Comparison of ENCODE assay signal across 10 mouse cellular contexts in the genomic region with DNA sequence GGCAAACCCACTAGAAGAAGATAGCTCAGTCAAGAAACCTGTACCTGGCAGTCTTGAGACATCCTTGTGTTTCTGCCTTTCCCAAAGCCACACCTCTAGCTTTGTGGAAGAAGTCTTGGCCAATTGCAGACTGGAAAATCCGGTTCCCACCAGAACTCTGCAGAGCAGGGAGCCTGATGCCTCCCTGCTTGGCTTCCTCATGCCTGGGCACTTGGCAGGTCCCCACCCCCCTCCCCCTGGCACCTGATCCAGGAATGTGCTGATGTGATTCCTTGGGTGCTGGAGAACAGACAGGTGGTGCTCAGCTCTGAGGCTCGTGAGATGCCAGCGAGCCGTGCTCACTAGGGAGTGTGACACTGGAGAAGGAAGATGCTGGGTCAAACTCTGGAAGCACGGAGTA.
DNase-seq lines count a peak whose midpoint lies in the region; ATAC-seq lines count a peak whose summit lies in the region.
"Had no signal": no experiment of that assay in that cellular context is flagged by ENCODE, and none has a peak within 500 bp of the region (broad histone marks: within the 10 kb centered on the region; RNA-seq: fewer than 3 reads in every experiment).

No protein-coding gene starts in this region.

- peaks cover 62% of the 10 kb centered on the region for H3K36me3 ChIP-seq in kidney, embryonic 16.5 days (ENCODE audit: insufficient read depth, low read length)
- H3K36me3 ChIP-seq in lung, embryonic 16.5 days (ENCODE audit: control insufficient read depth, insufficient read depth, low read length), result peaks cover 50% of the 10 kb centered on the region

- intact Hi-C loops in left cerebral cortex, postnatal 25 days (cut with DNase I), result no loop called here

- no peak overlapping the region for H3K9ac ChIP-seq in kidney, embryonic 16.5 days (replicated peaks; ENCODE audit: low read length)
- H3K9ac ChIP-seq in lung, embryonic 16.5 days (ENCODE audit: low read length), result no peak overlapping the region
- H3K9ac ChIP-seq: heart, embryonic 13.5 days had no signal

- no peaks in the 10 kb centered on the region for H3K27me3 ChIP-seq in kidney, embryonic 16.5 days (ENCODE audit: insufficient read depth, low read length)
- H3K27me3 ChIP-seq in lung, embryonic 16.5 days (ENCODE audit: control insufficient read depth, insufficient read depth, low read depth, low read length), result no peaks in the 10 kb centered on the region
- H3K27me3 ChIP-seq: heart, embryonic 13.5 days had no signal

- no peak overlapping the region for H3K4me2 ChIP-seq in kidney, embryonic 16.5 days (replicated peaks; ENCODE audit: low read depth, low read length)
- no peak overlapping the region for H3K4me2 ChIP-seq in lung, embryonic 16.5 days (ENCODE audit: low read depth, low read length)
- H3K4me2 ChIP-seq: heart, embryonic 13.5 days had no signal

- peak; percentile 30 to 44 for DNase-seq in urinary bladder, postnatal 36 days (ENCODE audit: low spot score in 2 of 2)
- no peak for DNase-seq in urinary bladder, adult 2 months (ENCODE audit: low spot score)
- DNase-seq in thymus, postnatal 36 days, result no peak
- no peak for DNase-seq in layer of hippocampus, adult 9-11 months
- DNase-seq in adrenal gland, adult 2 months, result no peak
- DNase-seq in left cerebral cortex, postnatal 25 days (ENCODE audit: low spot score in 2 of 2), result no peak

- H3K4me3 ChIP-seq in kidney, embryonic 16.5 days (ENCODE audit: low read length), result no peak overlapping the region
- no peak overlapping the region for H3K4me3 ChIP-seq in lung, embryonic 16.5 days (ENCODE audit: low read length)
- H3K4me3 ChIP-seq: heart, embryonic 13.5 days had no signal

- peaks cover 11% of the 10 kb centered on the region for H3K9me3 ChIP-seq in kidney, embryonic 16.5 days (ENCODE audit: low read length)
- H3K9me3 ChIP-seq in lung, embryonic 16.5 days (ENCODE audit: control insufficient read depth, low read length), result no peaks in the 10 kb centered on the region

- H3K27ac ChIP-seq in kidney, embryonic 16.5 days (ENCODE audit: low read length), result peak overlapping the region; percentile 65
- H3K27ac ChIP-seq in lung, embryonic 16.5 days (ENCODE audit: low read length), result peak overlapping the region; percentile 80
- H3K27ac ChIP-seq: heart, embryonic 13.5 days had no signal

- peaks cover 20% of the 10 kb centered on the region for H3K4me1 ChIP-seq in kidney, embryonic 16.5 days (ENCODE audit: insufficient read depth, low read length)
- peaks cover 18% of the 10 kb centered on the region for H3K4me1 ChIP-seq in lung, embryonic 16.5 days (replicated peaks; ENCODE audit: control insufficient read depth, insufficient read depth, low read length)

- ATAC-seq in kidney, embryonic 16.5 days (ENCODE audit: low FRiP score, low TSS enrichment), result peak; percentile 69
- peak; percentile 87 for ATAC-seq in lung, embryonic 16.5 days (ENCODE audit: low read depth)
- ATAC-seq: CD4-positive, CD25-positive, alpha-beta regulatory T cell, adult 4 months had no signal

- 77% methylated on average over 5 of the region's 5 CpGs for WGBS in kidney, embryonic 16.5 days
- 53% methylated on average over 5 of the region's 5 CpGs for WGBS in lung, embryonic 16.5 days

Comparison
In these comparisons a context has a peak if more than half of its experiments do, and no peak if none do; other contexts are left out.
1. DNase-seq: peak in urinary bladder, postnatal 36 days (2 of 2); none in urinary bladder, adult 2 months (single experiment), thymus, postnatal 36 days (0 of 2), layer of hippocampus, adult 9-11 months (single experiment), adrenal gland, adult 2 months (single experiment) and left cerebral cortex, postnatal 25 days (0 of 2).